Mouse (Mus musculus) megakaryocyte, embryonic 14.5 days (primary cell): ENCODE measurements around the gene Gm20388.

ENCODE experiments used
- FLI1 ChIP-seq: IDR thresholded peaks from 2 replicates; pipeline ENCODE4 v1.6.1; 2012; ENCODE audit warnings: low read length, inconsistent platforms, mixed read lengths
- GATA1 ChIP-seq: IDR thresholded peaks from 3 replicates; pipeline ENCODE4 v1.6.1; 2012; ENCODE audit warnings: mixed read lengths, low read length, inconsistent platforms, borderline replicate concordance

GRCm38 (mm10) chr8:121598190-121598589 lies 1687.5 kb downstream of the Gm20388 start:
- TF ChIP-seq FLI1 (no peak), GATA1 (no peak)
